Mouse (Mus musculus): ENCODE results near the gene Tex33. TPM values are rescaled to one million over a fixed set of nuclear protein-coding genes. Genes with fewer than 3 reads are reported as not detected.
A peak's percentile ranks its signal among the peaks of the same experiment; 100 is the strongest.

Gene Tex33
- polyA plus RNA-seq, 1 experiment from 2014 or later = not detected

DNA sequence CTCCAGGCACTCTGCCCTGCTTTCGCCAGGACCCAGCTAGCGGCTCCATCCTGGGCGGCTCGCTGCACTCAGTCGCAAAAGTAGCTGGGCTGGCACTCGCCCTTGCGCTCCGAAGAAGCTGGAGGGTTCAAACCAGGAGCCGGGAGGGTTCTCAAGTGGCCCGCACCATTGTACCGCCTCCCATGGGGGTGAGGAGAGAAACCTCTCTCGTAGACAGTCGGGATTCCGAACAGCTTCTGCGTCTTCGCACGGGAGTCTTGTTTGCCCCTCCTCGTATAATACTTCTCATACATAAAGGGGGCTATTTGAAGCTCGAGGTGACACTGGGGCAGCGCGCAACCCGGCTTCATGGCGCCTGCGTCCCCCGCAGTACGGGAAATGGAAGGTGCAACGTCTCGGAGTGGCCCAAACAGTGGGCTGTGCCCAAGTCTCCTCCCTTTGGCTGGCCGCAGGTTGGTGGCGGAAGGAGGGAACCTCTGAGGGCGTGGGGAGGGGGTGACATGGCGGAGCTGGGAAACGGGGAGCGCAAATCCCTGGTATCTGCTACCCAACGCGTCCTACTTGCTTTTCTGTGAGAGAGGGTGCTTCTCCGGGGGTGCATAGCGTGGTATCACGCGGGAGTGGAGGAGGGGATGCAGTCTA, 10.7 kb upstream of the Tex33 start, which contains the start of gene Mpst:
TSS of gene Mpst (plus strand) at position 124 of the 642 bp plus-strand sequence.
- Histone ChIP-seq H3K27me3 (ENCODE audit: insufficient read depth, poor library complexity, severe bottlenecking) (peaks cover 47% of the 10 kb centered on the region), H3K9me3 (no peaks in the 10 kb centered on the region), H3K36me3 (no peaks in the 10 kb centered on the region), H3K27ac (peak within 1 kb of the TSS; percentile 97), H3K4me3 (peak within 1 kb of the TSS; percentile 75), H3K4me1 (replicated peaks) (peaks cover 82% of the 10 kb centered on the region)
- WGBS = under 1% methylated on average over 40 of the region's 40 CpGs
- DNase-seq (ENCODE audit: low spot score) = peak; percentile 90

DNA sequence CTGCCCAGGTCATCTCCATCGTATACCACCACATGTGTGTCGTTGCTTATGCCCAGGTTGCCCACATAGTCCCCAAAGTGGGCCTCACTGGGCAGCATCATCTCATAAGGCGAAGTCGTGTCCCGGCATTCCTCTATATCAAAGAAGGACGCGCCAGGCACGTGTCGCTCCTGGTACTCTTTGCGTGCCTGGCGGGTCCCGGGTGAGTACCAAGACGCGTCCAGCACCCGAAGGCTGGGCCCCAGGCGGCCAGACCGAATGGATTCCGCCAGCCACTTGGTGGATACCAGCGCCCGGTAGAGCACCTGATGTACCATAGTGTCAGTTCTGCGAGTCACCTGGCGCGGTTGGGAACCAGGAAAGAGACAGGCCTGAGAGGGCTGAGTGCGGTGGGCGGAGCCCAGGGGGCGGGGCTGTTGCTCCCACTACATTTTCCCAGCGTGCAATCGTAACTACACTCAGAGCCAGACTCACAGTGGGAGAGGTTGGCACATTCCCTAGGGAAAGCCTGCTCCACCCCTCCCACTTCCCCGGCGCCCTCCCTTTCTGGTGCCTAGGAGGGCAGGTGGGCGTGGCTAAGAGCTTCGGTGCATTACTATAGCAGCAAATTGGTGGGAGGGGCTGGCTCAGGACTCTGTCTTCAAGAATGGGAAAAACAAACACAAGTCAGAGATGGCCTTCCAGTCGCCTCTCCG, 10.0 kb upstream of the Tex33 start, which contains the start of gene Tst:
TSS of gene Tst (minus strand) at position 391 of the 695 bp plus-strand sequence.
- no peaks in the 10 kb centered on the region for H3K36me3 ChIP-seq
- H3K9me3 ChIP-seq = no peaks in the 10 kb centered on the region
- peaks cover 40% of the 10 kb centered on the region for H3K27me3 ChIP-seq (ENCODE audit: insufficient read depth, poor library complexity, severe bottlenecking)
- peak; percentile 81 for DNase-seq (ENCODE audit: low spot score)
- H3K27ac ChIP-seq = peak within 1 kb of the TSS; percentile 97
- 2% methylated on average over 34 of the region's 34 CpGs for WGBS
- peaks cover 80% of the 10 kb centered on the region for H3K4me1 ChIP-seq (replicated peaks)
- H3K4me3 ChIP-seq = peak within 1 kb of the TSS; percentile 75

GRCm38 (mm10) chr15:78405098-78405497, 9.4 kb upstream of the Tex33 start:
- WGBS = 51% methylated on average over 11 of the region's 11 CpGs
- H3K4me3 ChIP-seq = peak overlapping the region; percentile 75
- H3K36me3 ChIP-seq = no peaks in the 10 kb centered on the region
- H3K9me3 ChIP-seq = no peaks in the 10 kb centered on the region
- H3K27me3 ChIP-seq (ENCODE audit: insufficient read depth, poor library complexity, severe bottlenecking) = peaks cover 34% of the 10 kb centered on the region
- DNase-seq (ENCODE audit: low spot score) = no peak
- peak overlapping the region; percentile 97; the same call in 1 of the 2 replicates for H3K27ac ChIP-seq
- H3K4me1 ChIP-seq (replicated peaks) = peaks cover 74% of the 10 kb centered on the region

GRCm38 (mm10) chr15:78403896-78404295, 8.2 kb upstream of the Tex33 start:
- Histone ChIP-seq H3K9me3 (no peaks in the 10 kb centered on the region), H3K27ac (peak overlapping the region; percentile 45; the same call in 1 of the 2 replicates), H3K4me3 (no peak overlapping the region), H3K36me3 (no peaks in the 10 kb centered on the region), H3K27me3 (ENCODE audit: insufficient read depth, poor library complexity, severe bottlenecking) (peaks cover 22% of the 10 kb centered on the region), H3K4me1 (replicated peaks) (peaks cover 66% of the 10 kb centered on the region)
- 60% methylated on average over 1 of the region's 1 CpGs for WGBS
- no peak for DNase-seq (ENCODE audit: low spot score)

- Histone ChIP-seq H3K9me3 (no peaks in the 10 kb centered on the region), H3K4me1 (replicated peaks) (peaks cover 61% of the 10 kb centered on the region), H3K27me3 (ENCODE audit: insufficient read depth, poor library complexity, severe bottlenecking) (peaks cover 21% of the 10 kb centered on the region), H3K4me3 (no peak overlapping the region), H3K36me3 (no peaks in the 10 kb centered on the region), H3K27ac (peak overlapping the region; percentile 53)
- WGBS = 34% methylated on average over 3 of the region's 3 CpGs
- DNase-seq (ENCODE audit: low spot score) = no peak
Observed at GRCm38 (mm10) chr15:78403301-78403741, 7.6 kb upstream of the Tex33 start.

GRCm38 (mm10) chr15:78402423-78402822, 6.7 kb upstream of the Tex33 start:
- WGBS = 82% methylated on average over 7 of the region's 7 CpGs
- no peaks in the 10 kb centered on the region for H3K36me3 ChIP-seq
- H3K27ac ChIP-seq = no peak overlapping the region
- H3K4me3 ChIP-seq = no peak overlapping the region
- H3K27me3 ChIP-seq (ENCODE audit: insufficient read depth, poor library complexity, severe bottlenecking) = peaks cover 14% of the 10 kb centered on the region
- H3K4me1 ChIP-seq (replicated peaks) = peaks cover 52% of the 10 kb centered on the region
- no peaks in the 10 kb centered on the region for H3K9me3 ChIP-seq
- no peak for DNase-seq (ENCODE audit: low spot score)

GRCm38 (mm10) chr15:78401921-78402320, 6.2 kb upstream of the Tex33 start:
- peaks cover 14% of the 10 kb centered on the region for H3K27me3 ChIP-seq (ENCODE audit: insufficient read depth, poor library complexity, severe bottlenecking)
- WGBS = 78% methylated on average over 4 of the region's 4 CpGs
- H3K4me1 ChIP-seq (replicated peaks) = peaks cover 47% of the 10 kb centered on the region
- H3K27ac ChIP-seq = peak overlapping the region; percentile 59; the same call in 1 of the 2 replicates
- no peaks in the 10 kb centered on the region for H3K36me3 ChIP-seq
- DNase-seq (ENCODE audit: low spot score) = no peak
- H3K9me3 ChIP-seq = no peaks in the 10 kb centered on the region
- no peak overlapping the region for H3K4me3 ChIP-seq

GRCm38 (mm10) chr15:78401345-78401744, 5.6 kb upstream of the Tex33 start:
- Histone ChIP-seq H3K4me1 (replicated peaks) (peaks cover 42% of the 10 kb centered on the region), H3K27ac (no peak overlapping the region), H3K36me3 (no peaks in the 10 kb centered on the region), H3K27me3 (ENCODE audit: insufficient read depth, poor library complexity, severe bottlenecking) (peaks cover 14% of the 10 kb centered on the region), H3K9me3 (no peaks in the 10 kb centered on the region), H3K4me3 (no peak overlapping the region)
- 82% methylated on average over 6 of the region's 6 CpGs for WGBS
- DNase-seq (ENCODE audit: low spot score) = no peak

DNA sequence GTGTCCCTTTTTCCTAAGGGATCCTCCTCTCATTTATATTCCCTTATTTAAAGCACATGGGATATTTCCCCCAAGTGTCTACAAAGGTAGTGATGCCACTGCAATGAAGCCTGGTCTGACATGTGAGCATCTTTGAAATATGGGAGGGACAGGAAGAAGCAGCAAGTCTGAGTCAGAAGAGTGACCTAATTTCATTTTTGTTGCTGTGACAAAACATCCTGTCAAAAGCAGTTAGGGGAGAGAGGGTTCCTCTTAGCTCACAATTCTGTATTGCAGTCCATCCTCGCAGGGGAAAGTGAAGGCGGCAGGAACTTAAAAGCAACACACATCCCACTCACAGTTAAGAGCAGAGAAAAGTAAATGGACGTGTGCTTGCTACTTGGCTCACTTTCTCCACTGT, 4.9 kb downstream of the Tex33 start:
- H3K9me3 ChIP-seq = no peaks in the 10 kb centered on the region
- 0 out of 2 replicates have a peak, but pooled peaks cover 4% of the 10 kb centered on the region for H3K27me3 ChIP-seq (ENCODE audit: insufficient read depth, poor library complexity, severe bottlenecking)
- DNase-seq (ENCODE audit: low spot score) = no peak
- H3K4me3 ChIP-seq = no peak overlapping the region
- no peak overlapping the region for H3K27ac ChIP-seq
- 88% methylated on average over 3 of the region's 3 CpGs for WGBS
- peaks cover 4% of the 10 kb centered on the region; the same call in 1 of the 2 replicates for H3K4me1 ChIP-seq (replicated peaks)
- no peaks in the 10 kb centered on the region for H3K36me3 ChIP-seq

DNA sequence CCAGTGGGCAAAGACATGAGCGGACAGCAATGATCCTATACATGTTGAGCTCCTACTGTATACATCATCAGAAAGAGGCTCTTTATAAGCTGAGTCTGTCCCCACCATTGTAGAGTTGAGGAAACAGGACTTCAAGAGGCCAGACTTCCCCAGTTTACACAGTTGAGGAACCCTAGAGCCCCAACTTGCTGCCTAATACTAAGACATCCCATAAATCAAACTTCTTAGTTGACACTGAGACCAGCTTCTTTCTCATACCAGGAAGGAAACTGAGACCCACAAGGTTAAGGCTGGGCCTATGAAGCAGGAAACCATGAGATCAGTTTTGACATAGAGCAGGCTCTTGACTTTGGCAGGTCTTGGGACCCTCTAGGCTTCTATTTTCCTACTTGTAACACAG, 10.1 kb downstream of the Tex33 start:
- Histone ChIP-seq H3K9me3 (no peaks in the 10 kb centered on the region), H3K4me1 (replicated peaks) (0 out of 2 replicates have a peak, but pooled peaks cover 9% of the 10 kb centered on the region), H3K27me3 (ENCODE audit: insufficient read depth, poor library complexity, severe bottlenecking) (0 out of 2 replicates have a peak, but pooled peaks cover 4% of the 10 kb centered on the region), H3K36me3 (no peaks in the 10 kb centered on the region), H3K4me3 (no peak overlapping the region), H3K27ac (no peak overlapping the region)
- no peak for DNase-seq (ENCODE audit: low spot score)
- 84% methylated on average over 1 of the region's 1 CpGs for WGBS

- Histone ChIP-seq H3K9me3 (no peaks in the 10 kb centered on the region), H3K4me1 (replicated peaks) (0 out of 2 replicates have a peak, but pooled peaks cover 9% of the 10 kb centered on the region), H3K4me3 (no peak overlapping the region), H3K27me3 (ENCODE audit: insufficient read depth, poor library complexity, severe bottlenecking) (0 out of 2 replicates have a peak, but pooled peaks cover 4% of the 10 kb centered on the region), H3K36me3 (no peaks in the 10 kb centered on the region), H3K27ac (peak overlapping the region; percentile 35; the same call in 1 of the 2 replicates)
- no peak for DNase-seq (ENCODE audit: low spot score)
- 79% methylated on average over 7 of the region's 7 CpGs for WGBS
Observed at GRCm38 (mm10) chr15:78384220-78385116, 11.2 kb downstream of the Tex33 start.
